Mouse (Mus musculus) gastrocnemius, postnatal 25 days (tissue): ENCODE measurements at regions not wholly inside any gene's neighbourhood (a gene's known extent, or its start where the extent isn't known, plus 50 kb on each side); places are given as distances from the start of the nearest gene placed in this dataset.
A peak's percentile ranks its signal among the peaks of the same experiment; 100 is the strongest.

ENCODE experiments used
- DNase-seq: peaks from one replicate; pipeline ENCODE4 v3.0.0; 2022

- DNase-seq, result peak; percentile 22
These were observed 497.4 kb upstream of the Pkn2 start for GRCm38 (mm10) chr3:143379193-143379592.

GRCm38 (mm10) chr3:143377446-143377845, 495.6 kb upstream of the Pkn2 start:
- no peak for DNase-seq

- no peak for DNase-seq
These were observed 493.8 kb upstream of the Pkn2 start for GRCm38 (mm10) chr3:143375527-143376061.

- DNase-seq, result no peak
These were observed 491.7 kb upstream of the Pkn2 start for GRCm38 (mm10) chr3:143373501-143373900.

- DNase-seq, result no peak
These were observed 487.2 kb upstream of the Pkn2 start for GRCm38 (mm10) chr3:143369002-143369401.

- DNase-seq, result no peak
These were observed 458.2 kb upstream of the Pkn2 start for GRCm38 (mm10) chr3:143340032-143340431.

- no peak for DNase-seq
These were observed 451.5 kb upstream of the Pkn2 start for GRCm38 (mm10) chr3:143333339-143333738.

- DNase-seq, result no peak
These were observed 446.7 kb upstream of the Pkn2 start for GRCm38 (mm10) chr3:143328521-143328920.

GRCm38 (mm10) chr3:143327652-143328051, 445.8 kb upstream of the Pkn2 start:
- no peak for DNase-seq

GRCm38 (mm10) chr3:143316457-143316856, 434.7 kb upstream of the Pkn2 start:
- peak; percentile 9 for DNase-seq

GRCm38 (mm10) chr3:143291793-143292192, 410.0 kb upstream of the Pkn2 start:
- no peak for DNase-seq

- no peak for DNase-seq
These were observed 382.3 kb upstream of the Pkn2 start for GRCm38 (mm10) chr3:143264132-143264531.

GRCm38 (mm10) chr3:143252643-143253042, 370.8 kb upstream of the Pkn2 start:
- DNase-seq, result no peak

- no peak for DNase-seq
These were observed 370.2 kb upstream of the Pkn2 start for GRCm38 (mm10) chr3:143252008-143252407.

- DNase-seq, result no peak
These were observed 360.9 kb upstream of the Pkn2 start for GRCm38 (mm10) chr3:143242691-143243090.

- no peak for DNase-seq
These were observed 359.0 kb upstream of the Pkn2 start for GRCm38 (mm10) chr3:143240545-143241383.

GRCm38 (mm10) chr3:143238546-143238945, 356.7 kb upstream of the Pkn2 start:
- DNase-seq, result no peak

- no peak for DNase-seq
These were observed 342.4 kb upstream of the Pkn2 start for GRCm38 (mm10) chr3:143223999-143224729.

- no peak for DNase-seq
These were observed 311.6 kb upstream of the Pkn2 start for GRCm38 (mm10) chr3:143193263-143193970.

GRCm38 (mm10) chr3:143188931-143189330, 307.1 kb upstream of the Pkn2 start:
- no peak for DNase-seq

GRCm38 (mm10) chr3:143173971-143174370, 292.2 kb upstream of the Pkn2 start:
- no peak for DNase-seq

GRCm38 (mm10) chr3:143162444-143162843, 280.6 kb upstream of the Pkn2 start:
- DNase-seq, result no peak

GRCm38 (mm10) chr3:143161993-143162392, 280.2 kb upstream of the Pkn2 start:
- no peak for DNase-seq
